Mouse (Mus musculus) neural tube, embryonic 11.5 days (tissue): ENCODE results near the gene Gzmm. TPM values are rescaled to one million over a fixed set of nuclear protein-coding genes. Genes with fewer than 3 reads are reported as not detected.

Experiments used
- ATAC-seq: fragments of 200-750 bp; cut with Nextera tagmentation; 2 replicates; pipeline ENCODE4 v1.8.0; 2017; ENCODE audit warnings: moderate number of reproducible peaks, mild to moderate bottlenecking, moderate TSS enrichment, moderate library complexity; ENCODE audit not compliant: insufficient read depth, low FRiP score, low TSS enrichment
- DNase-seq: peaks from one replicate; pipeline ENCODE4 v3.0.0-alpha.2; 2015; ENCODE audit warnings: low spot score
- H3K27ac ChIP-seq: fragments of 300-500 bp; sonication (generic); 2 replicates; pipeline ENCODE4 v1.5.1; 2014; ENCODE audit warnings: low read depth, mild to moderate bottlenecking, low read length
- H3K27me3 ChIP-seq: fragments of 300-500 bp; sonication (generic); 2 replicates; pipeline ENCODE4 v1.6.1; 2014; ENCODE audit warnings: mild to moderate bottlenecking, low read length, mixed read lengths; ENCODE audit not compliant: control insufficient read depth, insufficient read depth
- H3K36me3 ChIP-seq: fragments of 300-500 bp; sonication (generic); 2 replicates; pipeline ENCODE4 v1.6.1; 2014; ENCODE audit warnings: mild to moderate bottlenecking, low read length, moderate library complexity, mixed read lengths; ENCODE audit not compliant: control insufficient read depth, insufficient read depth
- H3K4me1 ChIP-seq: fragments of 300-500 bp; sonication (generic); 2 replicates; pipeline ENCODE4 v1.6.1; 2014; ENCODE audit warnings: low read length, mixed read lengths; ENCODE audit not compliant: control insufficient read depth, insufficient read depth
- H3K4me2 ChIP-seq: fragments of 300-500 bp; sonication (generic); 2 replicates; pipeline ENCODE4 v1.6.1; 2014; ENCODE audit warnings: low read depth, mild to moderate bottlenecking, moderate library complexity
- H3K4me3 ChIP-seq: fragments of 300-500 bp; sonication (generic); 2 replicates; pipeline ENCODE4 v1.5.1; 2014; ENCODE audit warnings: low read depth, low read length
- H3K9ac ChIP-seq: fragments of 300-500 bp; sonication (generic); 2 replicates; pipeline ENCODE4 v1.6.1; 2014; ENCODE audit warnings: mild to moderate bottlenecking, low read length
- H3K9me3 ChIP-seq: fragments of 300-500 bp; sonication (generic); 2 replicates; pipeline ENCODE4 v1.6.1; 2016; ENCODE audit warnings: low read length; ENCODE audit not compliant: control insufficient read depth
- WGBS: fragments of 180-500 bp; shearing (Covaris S2); extraction: QIAGEN DNeasy Blood & Tissue Kit; methylation state at CpG from one replicate; pipeline ENCODE4 v1.1.7; 2014; 5-methylcytosine and 5-hydroxymethylcytosine counted together
- polyA plus RNA-seq: library from polyadenylated mRNA; unstranded; fragments of >200 nt; fragmentation: Nextera tagmentation; extraction: Ambion mirVana; gene quantifications from 2 replicates; pipeline ENCODE4 v1.2.1, GENCODE M21; 2014

Gzmm gene
- polyA plus RNA-seq, 1 experiment from 2014 or later: 0.57 TPM

- Histone ChIP-seq H3K36me3 (no peaks in the 10 kb centered on the region), H3K4me3 (no peak overlapping the region), H3K4me1 (peaks cover under 1% of the 10 kb centered on the region; the same call in 1 of the 2 replicates), H3K27me3 (no peaks in the 10 kb centered on the region), H3K4me2 (no peak overlapping the region), H3K9ac (no peak overlapping the region), H3K9me3 (no peaks in the 10 kb centered on the region), H3K27ac (no peak overlapping the region)
- 80% methylated on average over 8 of the region's 8 CpGs for WGBS
- ATAC-seq (no peak), DNase-seq (no peak)
These were observed 23.8 kb upstream of the Gzmm start for GRCm38 (mm10) chr10:79665051-79665450.

DNA sequence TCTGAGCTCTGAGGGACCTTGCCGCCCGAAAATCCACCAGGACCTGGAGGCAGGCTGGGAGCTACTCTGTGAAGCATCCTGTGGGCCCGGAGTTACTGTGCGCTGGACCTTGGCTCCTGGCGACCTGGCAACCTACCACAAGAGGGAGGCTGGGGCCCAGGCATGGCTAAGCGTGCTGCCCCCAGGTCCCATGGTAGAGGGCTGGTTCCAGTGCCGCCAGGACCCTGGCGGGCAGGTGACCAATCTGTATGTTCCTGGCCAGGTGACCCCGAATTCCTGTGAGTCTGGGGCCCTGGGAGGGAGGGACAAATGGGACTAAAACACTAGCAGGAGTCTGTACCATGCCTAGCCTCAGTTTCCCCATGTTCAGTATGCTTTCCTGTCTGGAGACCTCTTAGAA is 22.3 kb upstream of the Gzmm start:
- Histone ChIP-seq H3K9me3 (no peaks in the 10 kb centered on the region), H3K27ac (no peak overlapping the region), H3K4me1 (peaks cover 12% of the 10 kb centered on the region), H3K4me3 (no peak overlapping the region), H3K27me3 (no peaks in the 10 kb centered on the region), H3K36me3 (no peaks in the 10 kb centered on the region), H3K9ac (no peak overlapping the region), H3K4me2 (no peak overlapping the region)
- no peak for ATAC-seq
- DNase-seq: no peak
- WGBS: 66% methylated on average over 9 of the region's 9 CpGs

GRCm38 (mm10) chr10:79668076-79668475 is 20.7 kb upstream of the Gzmm start:
- no peak overlapping the region for H3K27ac ChIP-seq
- no peaks in the 10 kb centered on the region for H3K9me3 ChIP-seq
- H3K36me3 ChIP-seq: no peaks in the 10 kb centered on the region
- DNase-seq: no peak
- no peak overlapping the region for H3K9ac ChIP-seq
- H3K27me3 ChIP-seq: no peaks in the 10 kb centered on the region
- no peak overlapping the region for H3K4me2 ChIP-seq
- peaks cover 16% of the 10 kb centered on the region for H3K4me1 ChIP-seq
- WGBS: 76% methylated on average over 5 of the region's 5 CpGs
- no peak for ATAC-seq
- H3K4me3 ChIP-seq: no peak overlapping the region; the same call in 1 of the 2 replicates

DNA sequence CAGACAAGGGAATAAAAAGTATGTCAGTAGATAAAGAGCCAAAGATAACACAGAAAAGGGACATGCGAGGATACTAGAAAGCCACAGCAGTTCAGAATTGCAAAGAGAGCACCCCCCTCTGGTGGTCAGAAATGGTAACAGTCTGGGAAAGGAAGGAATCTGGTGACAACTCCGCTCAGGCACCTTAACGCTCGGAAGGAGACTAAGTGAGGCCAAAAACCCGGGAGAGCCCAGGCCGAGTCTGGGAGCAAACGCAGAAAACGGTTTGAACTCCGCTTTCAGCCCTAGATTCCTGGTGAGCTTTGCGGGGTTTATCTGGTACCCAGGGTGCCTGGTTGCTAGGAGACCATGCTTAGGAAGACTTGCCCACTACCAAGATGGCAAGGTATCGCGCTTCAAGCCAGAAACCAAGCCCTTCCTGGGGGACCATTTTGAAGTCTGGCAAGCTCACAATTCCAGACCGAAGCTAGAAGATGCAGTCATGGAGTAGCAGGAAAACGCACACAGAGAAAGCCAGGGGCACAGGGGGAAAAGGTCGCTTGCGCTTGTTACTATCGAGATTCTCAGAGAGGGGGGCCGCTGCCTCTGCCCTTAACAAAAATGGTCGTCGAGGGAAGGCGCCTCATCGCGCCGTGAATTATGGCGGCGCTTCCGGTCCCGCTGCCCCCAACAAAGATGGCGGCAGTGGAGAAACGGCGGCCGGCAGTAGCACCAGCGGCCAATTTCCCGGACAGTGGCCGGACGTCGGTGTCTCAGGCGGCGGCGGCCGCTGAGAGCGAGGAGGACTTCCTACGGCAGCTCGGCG is 19.8 kb upstream of the Gzmm start, which contains the start of gene Tpgs1:
TSS of gene Tpgs1 (plus strand) at position 599 of the 805 bp plus-strand sequence.
- Histone ChIP-seq H3K9ac (peak within 1 kb of the TSS; percentile 89), H3K9me3 (no peaks in the 10 kb centered on the region), H3K36me3 (no peaks in the 10 kb centered on the region), H3K4me1 (peaks cover 16% of the 10 kb centered on the region), H3K27me3 (no peaks in the 10 kb centered on the region), H3K4me3 (peak within 1 kb of the TSS; percentile 75), H3K4me2 (peak within 1 kb of the TSS; percentile 66), H3K27ac (peak within 1 kb of the TSS; percentile 89)
- DNase-seq: peak; percentile 92
- peak; percentile 70 for ATAC-seq
- under 1% methylated on average over 45 of the region's 45 CpGs for WGBS

DNA sequence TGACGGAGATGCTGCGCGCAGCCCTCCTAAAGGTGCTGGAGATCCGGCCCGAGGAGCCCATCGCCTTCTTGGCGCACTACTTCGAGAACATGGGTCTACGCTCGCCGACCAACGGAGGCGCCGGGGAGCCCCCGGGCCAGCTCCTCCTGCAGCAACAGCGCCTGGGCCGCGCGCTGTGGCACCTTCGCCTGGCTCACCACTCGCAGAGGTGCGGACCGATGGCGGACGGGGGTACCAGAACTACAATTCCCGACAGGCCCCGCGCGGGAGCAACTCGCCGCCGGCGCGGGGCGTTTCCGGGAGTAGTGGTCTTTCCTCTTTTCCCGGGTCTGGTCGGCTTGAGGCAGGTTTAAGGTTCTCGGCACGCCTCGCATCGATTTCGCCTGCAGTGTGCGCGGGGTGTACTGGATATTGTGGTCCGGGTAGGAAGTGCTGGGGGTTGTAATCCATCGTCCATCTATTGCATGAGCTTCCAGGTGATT is 19.2 kb upstream of the Gzmm start:
- no peaks in the 10 kb centered on the region for H3K36me3 ChIP-seq
- ATAC-seq (peak; percentile 67), DNase-seq (peak; percentile 89)
- under 1% methylated on average over 47 of the region's 47 CpGs for WGBS
- H3K27ac ChIP-seq: peak overlapping the region; percentile 89
- peak overlapping the region; percentile 75 for H3K4me3 ChIP-seq
- no peaks in the 10 kb centered on the region for H3K27me3 ChIP-seq
- H3K4me2 ChIP-seq: peak overlapping the region; percentile 66
- no peaks in the 10 kb centered on the region for H3K9me3 ChIP-seq
- peaks cover 16% of the 10 kb centered on the region for H3K4me1 ChIP-seq
- peak overlapping the region; percentile 89 for H3K9ac ChIP-seq

- 0 out of 2 replicates have a peak overlapping the region, but pooled peaks have one; percentile 89 for H3K27ac ChIP-seq
- peaks cover 16% of the 10 kb centered on the region for H3K4me1 ChIP-seq
- no peaks in the 10 kb centered on the region for H3K9me3 ChIP-seq
These were observed 18.5 kb upstream of the Gzmm start for GRCm38 (mm10) chr10:79670071-79670888.

GRCm38 (mm10) chr10:79671396-79672087 is 17.3 kb upstream of the Gzmm start:
- Histone ChIP-seq H3K4me2 (0 out of 2 replicates have a peak overlapping the region, but pooled peaks have one; percentile 66), H3K36me3 (peaks cover 3% of the 10 kb centered on the region; the same call in 1 of the 2 replicates), H3K9ac (no peak overlapping the region; the same call in 1 of the 2 replicates), H3K27me3 (no peaks in the 10 kb centered on the region), H3K4me3 (no peak overlapping the region), H3K4me1 (peaks cover 16% of the 10 kb centered on the region), H3K27ac (no peak overlapping the region), H3K9me3 (no peaks in the 10 kb centered on the region)
- ATAC-seq (no peak), DNase-seq (no peak)
- 39% methylated on average over 6 of the region's 6 CpGs for WGBS

More at GRCm38 (mm10) chr10:79670071-79670888, 18.5 kb upstream of the Gzmm start:
- WGBS: 28% methylated on average over 15 of the region's 15 CpGs
- H3K4me2 ChIP-seq: peak overlapping the region; percentile 66
- peak overlapping the region; percentile 75 for H3K4me3 ChIP-seq
- no peaks in the 10 kb centered on the region for H3K27me3 ChIP-seq
- no peaks in the 10 kb centered on the region for H3K36me3 ChIP-seq
- ATAC-seq: peak; percentile 8; the same call in 1 of the 2 replicates
- DNase-seq: no peak
- peak overlapping the region; percentile 89 for H3K9ac ChIP-seq

DNA sequence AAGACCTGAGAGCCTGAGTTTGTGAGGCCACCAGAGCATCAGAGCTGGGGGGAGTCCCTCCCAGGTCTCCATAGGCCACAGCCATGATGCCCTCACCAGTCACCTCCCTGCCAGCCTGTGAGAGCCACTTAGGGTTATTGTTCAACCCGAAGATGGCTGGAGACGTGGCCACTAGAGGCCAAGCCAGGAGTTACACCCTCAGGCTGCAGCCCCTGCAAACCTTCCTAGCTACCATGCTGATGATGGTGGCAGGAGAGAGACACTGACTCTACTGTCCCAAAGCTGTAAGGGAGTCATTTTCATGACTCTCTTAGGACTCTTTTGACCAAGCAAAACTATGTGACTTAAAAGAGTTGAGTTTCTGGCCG is 16.7 kb upstream of the Gzmm start:
- 62% methylated on average over 3 of the region's 3 CpGs for WGBS
- Histone ChIP-seq H3K36me3 (peaks cover 3% of the 10 kb centered on the region; the same call in 1 of the 2 replicates), H3K9ac (no peak overlapping the region), H3K4me3 (no peak overlapping the region), H3K27me3 (no peaks in the 10 kb centered on the region), H3K4me2 (no peak overlapping the region), H3K4me1 (peaks cover 16% of the 10 kb centered on the region), H3K9me3 (no peaks in the 10 kb centered on the region), H3K27ac (no peak overlapping the region)
- DNase-seq (no peak), ATAC-seq (no peak)
